Mouse (Mus musculus): Measurements from ENCODE around the gene Saa2. TPM values are rescaled to one million over a fixed set of nuclear protein-coding genes. Genes with fewer than 3 reads are reported as not detected.

Gene Saa2
- 0.18 TPM in 1 of 2 replicates, not detected in the other for polyA plus RNA-seq (2015; fragmentation: Nextera tagmentation; extraction: Ambion mirVana)

DNA sequence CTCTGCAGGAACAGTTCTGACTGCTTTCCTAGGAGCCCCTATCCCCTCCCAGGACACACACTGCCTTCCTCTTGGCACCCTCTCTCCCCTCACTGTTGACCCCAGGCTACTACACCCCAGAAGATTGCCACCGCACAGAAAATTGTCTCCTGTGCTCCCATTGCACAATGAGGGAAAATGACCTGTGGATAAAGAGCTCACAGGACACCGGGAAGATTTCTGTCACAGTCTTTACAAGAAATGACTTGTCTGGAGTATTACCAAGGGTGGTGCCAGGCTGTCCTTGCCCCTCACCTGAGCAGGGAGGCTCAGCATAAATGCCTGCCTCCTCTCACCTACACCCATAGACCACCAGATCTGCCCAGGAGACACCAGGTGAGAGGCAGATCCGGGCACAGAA is at the start of gene Saa2:
TSS of gene Saa2 (plus strand) at position 301 of the 400 bp plus-strand sequence.
- H3K4me3 ChIP-seq (ENCODE audit: low read length): no peak within 1 kb of the TSS
- no peak within 1 kb of the TSS for H3K27ac ChIP-seq (ENCODE audit: low read length)
- no peaks in the 10 kb centered on the region for H3K9me3 ChIP-seq (ENCODE audit: control insufficient read depth, low read length)
- no peak within 1 kb of the TSS for H3K4me2 ChIP-seq (ENCODE audit: low read depth, low read length)
- H3K4me1 ChIP-seq (ENCODE audit: control insufficient read depth, insufficient read depth, low read length): no peaks in the 10 kb centered on the region
- no peak for ATAC-seq
- H3K36me3 ChIP-seq (ENCODE audit: control insufficient read depth, insufficient read depth, low read length): no peaks in the 10 kb centered on the region
- H3K9ac ChIP-seq (ENCODE audit: low read depth, low read length): no peak within 1 kb of the TSS
- WGBS: 46% methylated on average over 3 of the region's 3 CpGs
- H3K27me3 ChIP-seq (replicated peaks; ENCODE audit: control insufficient read depth, insufficient read depth, low read length): no peaks in the 10 kb centered on the region

DNA sequence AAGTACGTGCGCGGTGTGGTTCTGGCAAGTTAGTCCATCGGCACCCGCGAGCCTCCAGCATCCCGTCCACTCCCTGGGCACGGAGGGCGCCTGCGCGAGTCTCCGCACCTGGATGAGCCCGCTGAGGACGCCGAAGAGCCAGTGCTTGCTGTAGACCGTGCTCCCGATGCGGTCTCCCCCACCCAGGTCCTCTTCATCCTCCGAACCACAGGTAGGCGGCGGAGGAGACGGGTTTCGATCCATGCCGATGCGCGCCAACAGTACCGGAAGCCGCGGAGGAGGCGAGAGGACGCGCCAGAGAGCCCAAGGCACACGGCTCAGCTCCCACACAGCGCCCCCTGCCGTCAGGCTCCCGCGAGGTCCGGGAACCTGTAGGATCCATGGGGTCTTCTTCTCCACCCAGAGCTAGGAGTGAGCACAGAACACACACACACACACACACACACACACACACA is 41.2 kb upstream of the Saa2 start, which contains the start of gene Saal1:
TSS of gene Saal1 (minus strand) at position 291 of the 455 bp plus-strand sequence.
- Histone ChIP-seq H3K4me2 (ENCODE audit: low read depth, low read length) (peak within 1 kb of the TSS; percentile 44), H3K36me3 (ENCODE audit: control insufficient read depth, insufficient read depth, low read length) (peaks cover 3% of the 10 kb centered on the region; the same call in 1 of the 2 replicates), H3K27ac (ENCODE audit: low read length) (peak within 1 kb of the TSS; percentile 84), H3K27me3 (replicated peaks; ENCODE audit: control insufficient read depth, insufficient read depth, low read length) (no peaks in the 10 kb centered on the region), H3K9ac (ENCODE audit: low read depth, low read length) (peak within 1 kb of the TSS; percentile 93), H3K9me3 (ENCODE audit: control insufficient read depth, low read length) (no peaks in the 10 kb centered on the region), H3K4me3 (ENCODE audit: low read length) (peak within 1 kb of the TSS; percentile 92), H3K4me1 (ENCODE audit: control insufficient read depth, insufficient read depth, low read length) (0 out of 2 replicates have a peak, but pooled peaks cover 4% of the 10 kb centered on the region)
- WGBS: under 1% methylated on average over 32 of the region's 38 CpGs
- peak; percentile 96 for ATAC-seq

DNA sequence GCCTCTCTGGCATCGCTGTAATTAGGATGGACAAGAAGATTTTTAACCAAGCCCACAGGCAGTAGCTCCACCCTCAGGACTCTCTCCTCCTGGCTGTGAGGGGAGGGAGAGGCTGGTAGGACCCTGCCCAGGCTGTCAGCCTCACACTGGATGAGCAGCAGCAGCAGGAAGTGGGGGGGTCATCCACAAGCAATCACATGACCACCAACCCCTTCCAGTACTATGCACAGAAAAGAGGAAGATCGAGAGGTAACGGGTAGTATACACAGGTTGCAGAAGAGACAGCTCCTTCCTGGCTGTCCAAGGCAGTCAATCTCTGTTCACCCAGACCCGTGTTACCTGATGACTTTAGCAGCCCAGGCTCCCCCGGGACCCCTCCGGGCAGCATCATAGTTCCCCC is 39.3 kb upstream of the Saa2 start:
- Histone ChIP-seq H3K4me2 (ENCODE audit: low read depth, low read length) (no peak overlapping the region), H3K27me3 (replicated peaks; ENCODE audit: control insufficient read depth, insufficient read depth, low read length) (no peaks in the 10 kb centered on the region), H3K9ac (ENCODE audit: low read depth, low read length) (no peak overlapping the region), H3K4me3 (ENCODE audit: low read length) (no peak overlapping the region), H3K4me1 (ENCODE audit: control insufficient read depth, insufficient read depth, low read length) (0 out of 2 replicates have a peak, but pooled peaks cover 4% of the 10 kb centered on the region), H3K9me3 (ENCODE audit: control insufficient read depth, low read length) (no peaks in the 10 kb centered on the region), H3K27ac (ENCODE audit: low read length) (no peak overlapping the region), H3K36me3 (ENCODE audit: control insufficient read depth, insufficient read depth, low read length) (no peaks in the 10 kb centered on the region)
- no peak for ATAC-seq
- 60% methylated on average over 6 of the region's 6 CpGs for WGBS

DNA sequence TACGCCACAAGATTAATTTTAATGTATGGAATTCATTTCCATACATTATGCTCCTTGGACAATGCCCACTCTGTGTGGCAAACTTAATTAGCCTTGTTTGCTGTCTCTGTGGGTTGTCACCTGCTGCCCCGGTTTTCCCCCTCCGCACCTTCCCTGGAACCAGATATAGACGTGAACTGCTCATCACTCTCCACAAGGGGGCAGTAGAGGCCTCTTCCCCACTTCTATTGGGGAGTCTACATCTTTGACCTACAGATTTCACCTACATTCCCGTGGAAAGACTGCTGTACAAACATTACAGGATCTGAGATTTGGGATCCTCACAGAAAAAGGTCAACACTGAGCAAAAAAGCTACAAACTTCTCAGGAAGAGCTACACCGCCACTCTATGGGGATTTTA is 37.1 kb upstream of the Saa2 start:
- ATAC-seq: no peak
- Histone ChIP-seq H3K9ac (ENCODE audit: low read depth, low read length) (no peak overlapping the region), H3K9me3 (ENCODE audit: control insufficient read depth, low read length) (no peaks in the 10 kb centered on the region), H3K36me3 (ENCODE audit: control insufficient read depth, insufficient read depth, low read length) (no peaks in the 10 kb centered on the region), H3K4me2 (ENCODE audit: low read depth, low read length) (no peak overlapping the region), H3K4me3 (ENCODE audit: low read length) (no peak overlapping the region), H3K27me3 (replicated peaks; ENCODE audit: control insufficient read depth, insufficient read depth, low read length) (no peaks in the 10 kb centered on the region), H3K27ac (ENCODE audit: low read length) (no peak overlapping the region), H3K4me1 (ENCODE audit: control insufficient read depth, insufficient read depth, low read length) (0 out of 2 replicates have a peak, but pooled peaks cover under 1% of the 10 kb centered on the region)
- 33% methylated on average over 6 of the region's 6 CpGs for WGBS

DNA sequence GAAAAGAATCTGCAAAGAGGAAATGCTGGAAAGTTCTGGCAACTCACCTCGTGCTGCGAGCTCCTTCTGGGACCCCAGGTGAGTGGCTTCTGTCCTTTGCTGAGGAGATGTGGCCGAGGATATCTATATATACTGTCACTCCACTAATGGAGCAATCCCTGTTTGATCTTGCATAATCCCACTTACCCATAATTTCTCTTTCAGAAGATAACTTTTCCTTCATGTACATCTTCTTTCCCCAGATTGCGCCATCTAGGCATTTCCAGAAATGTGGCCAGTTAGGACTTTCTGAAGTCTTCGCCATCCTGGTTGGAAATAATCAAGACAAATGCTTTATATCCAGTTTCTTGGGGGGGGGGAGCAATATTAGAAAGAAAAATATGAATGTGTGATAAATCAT is 36.0 kb upstream of the Saa2 start, which contains the start of gene Saa3:
TSS of gene Saa3 (minus strand) at position 101 of the 400 bp plus-strand sequence.
- no peaks in the 10 kb centered on the region; the same call in 1 of the 2 replicates for H3K4me1 ChIP-seq (ENCODE audit: control insufficient read depth, insufficient read depth, low read length)
- no peak within 1 kb of the TSS for H3K27ac ChIP-seq (ENCODE audit: low read length)
- H3K9ac ChIP-seq (ENCODE audit: low read depth, low read length): no peak within 1 kb of the TSS
- H3K27me3 ChIP-seq (replicated peaks; ENCODE audit: control insufficient read depth, insufficient read depth, low read length): no peaks in the 10 kb centered on the region
- no peaks in the 10 kb centered on the region for H3K9me3 ChIP-seq (ENCODE audit: control insufficient read depth, low read length)
- no peak for ATAC-seq
- 90% methylated on average over 5 of the region's 5 CpGs for WGBS
- no peak within 1 kb of the TSS for H3K4me3 ChIP-seq (ENCODE audit: low read length)
- H3K4me2 ChIP-seq (ENCODE audit: low read depth, low read length): no peak within 1 kb of the TSS
- no peaks in the 10 kb centered on the region for H3K36me3 ChIP-seq (ENCODE audit: control insufficient read depth, insufficient read depth, low read length)

DNA sequence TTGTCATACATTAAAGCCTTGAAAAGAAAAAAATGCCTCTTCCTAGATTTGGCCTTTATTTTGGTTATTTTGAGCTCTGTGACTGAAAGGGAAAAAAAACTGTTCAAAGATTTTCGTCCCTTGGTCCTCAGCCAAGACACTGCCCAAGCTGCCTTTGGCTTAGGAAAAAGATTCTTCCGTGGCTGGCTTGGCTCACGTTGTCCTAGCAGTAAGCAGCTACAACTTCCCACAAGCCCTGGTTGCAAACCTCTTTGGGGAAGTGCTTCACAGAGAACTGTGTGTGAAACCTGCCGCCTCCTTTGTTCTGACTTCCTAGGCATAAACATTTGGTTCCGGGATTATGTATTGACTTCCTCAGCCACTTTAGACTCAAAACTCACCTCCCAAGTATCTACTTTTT is 34.7 kb upstream of the Saa2 start:
- H3K27me3 ChIP-seq (replicated peaks; ENCODE audit: control insufficient read depth, insufficient read depth, low read length): no peaks in the 10 kb centered on the region
- H3K9me3 ChIP-seq (ENCODE audit: control insufficient read depth, low read length): no peaks in the 10 kb centered on the region
- no peak overlapping the region for H3K9ac ChIP-seq (ENCODE audit: low read depth, low read length)
- H3K4me2 ChIP-seq (ENCODE audit: low read depth, low read length): no peak overlapping the region
- no peak overlapping the region for H3K4me3 ChIP-seq (ENCODE audit: low read length)
- H3K4me1 ChIP-seq (ENCODE audit: control insufficient read depth, insufficient read depth, low read length): no peaks in the 10 kb centered on the region; the same call in 1 of the 2 replicates
- ATAC-seq: no peak
- WGBS: 46% methylated on average over 5 of the region's 5 CpGs
- no peaks in the 10 kb centered on the region for H3K36me3 ChIP-seq (ENCODE audit: control insufficient read depth, insufficient read depth, low read length)
- no peak overlapping the region for H3K27ac ChIP-seq (ENCODE audit: low read length)

DNA sequence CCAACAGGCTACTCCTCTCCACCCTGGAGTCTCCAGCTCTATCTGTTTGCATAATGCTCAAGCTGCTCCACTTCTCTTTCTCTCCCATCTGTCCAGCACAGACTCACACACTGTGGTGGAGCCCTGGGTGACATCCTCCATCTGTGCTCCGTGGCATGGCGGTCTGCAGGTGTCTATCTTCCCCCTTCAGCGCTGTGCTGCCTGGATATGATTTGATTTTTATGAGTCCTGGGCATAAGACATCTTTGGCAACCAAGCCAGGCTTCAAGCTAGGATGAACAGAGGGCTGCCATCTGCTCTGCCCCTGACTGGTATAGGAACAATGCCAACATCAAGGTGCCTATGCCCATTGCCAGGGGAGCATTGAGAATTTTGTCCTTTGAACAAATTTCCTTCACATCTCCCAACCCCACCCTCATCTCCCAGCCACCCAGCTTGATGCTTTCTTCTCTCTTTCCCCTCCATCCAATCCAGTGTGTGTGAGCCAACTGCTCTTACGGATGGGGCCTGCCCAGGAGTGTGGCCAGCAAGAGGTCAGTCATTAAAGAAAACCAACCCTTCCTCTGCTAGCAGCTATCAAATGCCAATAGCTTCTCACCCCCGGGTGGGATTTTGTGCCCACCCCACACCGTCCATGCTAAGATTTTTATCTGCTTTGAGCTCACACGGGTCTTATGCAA is 32.9 kb upstream of the Saa2 start:
- Histone ChIP-seq H3K9me3 (ENCODE audit: control insufficient read depth, low read length) (no peaks in the 10 kb centered on the region), H3K27me3 (replicated peaks; ENCODE audit: control insufficient read depth, insufficient read depth, low read length) (no peaks in the 10 kb centered on the region), H3K4me2 (ENCODE audit: low read depth, low read length) (no peak overlapping the region), H3K36me3 (ENCODE audit: control insufficient read depth, insufficient read depth, low read length) (no peaks in the 10 kb centered on the region), H3K27ac (ENCODE audit: low read length) (no peak overlapping the region), H3K9ac (ENCODE audit: low read depth, low read length) (no peak overlapping the region), H3K4me3 (ENCODE audit: low read length) (no peak overlapping the region), H3K4me1 (ENCODE audit: control insufficient read depth, insufficient read depth, low read length) (no peaks in the 10 kb centered on the region; the same call in 1 of the 2 replicates)
- 84% methylated on average over 7 of the region's 7 CpGs for WGBS
- no peak for ATAC-seq

DNA sequence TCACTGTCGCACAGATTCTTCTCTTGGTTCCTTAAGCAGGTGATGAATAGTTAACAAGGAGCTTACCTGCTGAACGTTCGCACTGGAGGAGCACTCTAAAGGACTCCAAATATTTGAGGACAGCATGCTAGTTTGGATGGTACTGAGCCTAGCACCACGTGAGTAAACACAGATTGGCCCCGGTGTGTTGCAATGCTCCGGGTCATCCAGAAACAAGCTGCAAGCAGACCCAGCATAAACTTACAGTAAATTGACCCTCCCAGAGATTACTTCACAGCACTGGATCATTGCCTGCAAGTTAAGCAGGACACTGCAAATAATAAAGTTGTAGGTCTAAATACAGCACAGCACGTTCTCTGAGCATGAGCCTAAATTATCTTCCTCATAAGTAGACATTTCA is 32.1 kb upstream of the Saa2 start:
- Histone ChIP-seq H3K27me3 (replicated peaks; ENCODE audit: control insufficient read depth, insufficient read depth, low read length) (no peaks in the 10 kb centered on the region), H3K4me2 (ENCODE audit: low read depth, low read length) (no peak overlapping the region), H3K4me3 (ENCODE audit: low read length) (no peak overlapping the region), H3K9me3 (ENCODE audit: control insufficient read depth, low read length) (no peaks in the 10 kb centered on the region), H3K27ac (ENCODE audit: low read length) (no peak overlapping the region), H3K36me3 (ENCODE audit: control insufficient read depth, insufficient read depth, low read length) (no peaks in the 10 kb centered on the region), H3K4me1 (ENCODE audit: control insufficient read depth, insufficient read depth, low read length) (peaks cover 3% of the 10 kb centered on the region; the same call in 1 of the 2 replicates), H3K9ac (ENCODE audit: low read depth, low read length) (no peak overlapping the region)
- WGBS: 53% methylated on average over 7 of the region's 7 CpGs
- ATAC-seq: peak; percentile 67

DNA sequence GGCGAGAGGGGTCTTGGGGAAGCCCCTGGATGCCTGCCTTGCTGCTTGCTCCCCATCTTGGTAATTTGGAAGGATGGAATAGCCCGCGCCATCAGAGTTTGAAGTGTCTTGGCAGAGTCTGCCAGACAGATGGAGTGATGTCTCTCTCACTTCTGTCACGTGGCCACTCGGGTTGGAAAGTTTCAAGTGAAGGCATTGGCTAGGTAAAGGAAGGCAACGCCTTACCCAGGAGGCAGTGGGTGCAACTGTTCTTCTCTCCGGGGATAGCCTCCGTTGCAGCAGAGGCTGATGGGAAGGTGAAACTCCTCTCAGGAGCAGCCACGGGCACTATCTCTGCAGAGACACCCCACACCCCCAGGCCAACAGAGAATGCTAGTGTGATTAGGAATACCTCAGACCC is 31.1 kb upstream of the Saa2 start:
- no peak overlapping the region for H3K4me3 ChIP-seq (ENCODE audit: low read length)
- no peaks in the 10 kb centered on the region for H3K36me3 ChIP-seq (ENCODE audit: control insufficient read depth, insufficient read depth, low read length)
- no peak overlapping the region for H3K9ac ChIP-seq (ENCODE audit: low read depth, low read length)
- H3K9me3 ChIP-seq (ENCODE audit: control insufficient read depth, low read length): no peaks in the 10 kb centered on the region
- no peaks in the 10 kb centered on the region for H3K27me3 ChIP-seq (replicated peaks; ENCODE audit: control insufficient read depth, insufficient read depth, low read length)
- no peak for ATAC-seq
- H3K4me2 ChIP-seq (ENCODE audit: low read depth, low read length): no peak overlapping the region
- 77% methylated on average over 9 of the region's 9 CpGs for WGBS
- H3K4me1 ChIP-seq (ENCODE audit: control insufficient read depth, insufficient read depth, low read length): peaks cover 3% of the 10 kb centered on the region; the same call in 1 of the 2 replicates
- H3K27ac ChIP-seq (ENCODE audit: low read length): no peak overlapping the region

All from intestine, embryonic 16.5 days (tissue).